Mouse (Mus musculus): ENCODE results near the gene Xlr4a.
"Not testable (repeated sequence)": the region's sequence is repeated elsewhere in the genome, so short reads cannot be mapped to it uniquely, and the experiment has no call there.

The Xlr4a gene

DNA sequence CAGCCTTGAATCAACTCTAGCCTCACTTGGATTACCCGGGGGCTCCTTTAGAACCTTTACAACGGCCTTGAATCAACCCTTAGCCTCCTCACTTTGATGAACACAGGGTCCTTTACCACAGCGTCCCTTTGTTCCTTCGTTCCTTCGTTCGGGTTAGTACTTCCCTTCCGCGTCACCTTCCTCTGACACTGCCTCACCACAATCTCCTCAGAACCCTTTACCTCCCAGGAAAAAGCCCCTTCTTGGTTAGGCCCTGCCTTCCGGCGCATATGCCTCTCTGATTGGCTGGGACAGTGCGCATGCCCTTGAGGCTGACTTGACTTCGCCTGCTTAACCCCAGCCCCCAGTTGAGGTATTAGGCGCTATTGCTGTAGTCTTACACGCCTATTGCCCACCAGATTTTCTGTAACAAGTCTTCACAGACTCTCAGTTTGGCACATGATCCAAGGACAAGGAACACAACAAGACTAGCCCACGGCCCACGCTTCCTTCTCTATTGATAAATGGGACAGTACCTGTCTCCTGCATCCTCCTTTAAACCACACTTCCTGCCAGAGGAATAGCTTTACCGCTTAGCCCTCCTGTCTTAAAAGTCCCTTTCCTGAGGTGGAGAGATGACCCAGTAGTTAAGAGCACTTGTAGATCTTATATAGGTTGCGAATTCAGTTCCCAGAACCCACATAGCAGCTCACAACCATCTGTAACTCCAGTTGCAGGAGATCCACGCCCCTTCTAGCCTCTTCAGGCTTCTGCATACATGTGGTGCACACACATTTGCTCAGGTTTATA lies at the start of gene Xlr4a:
Xlr4a (minus strand) TSS at position 212 of the 789 bp plus-strand sequence.
- not testable (repeated sequence) for DNase-seq (ENCODE audit: low read depth, low spot score)

DNA sequence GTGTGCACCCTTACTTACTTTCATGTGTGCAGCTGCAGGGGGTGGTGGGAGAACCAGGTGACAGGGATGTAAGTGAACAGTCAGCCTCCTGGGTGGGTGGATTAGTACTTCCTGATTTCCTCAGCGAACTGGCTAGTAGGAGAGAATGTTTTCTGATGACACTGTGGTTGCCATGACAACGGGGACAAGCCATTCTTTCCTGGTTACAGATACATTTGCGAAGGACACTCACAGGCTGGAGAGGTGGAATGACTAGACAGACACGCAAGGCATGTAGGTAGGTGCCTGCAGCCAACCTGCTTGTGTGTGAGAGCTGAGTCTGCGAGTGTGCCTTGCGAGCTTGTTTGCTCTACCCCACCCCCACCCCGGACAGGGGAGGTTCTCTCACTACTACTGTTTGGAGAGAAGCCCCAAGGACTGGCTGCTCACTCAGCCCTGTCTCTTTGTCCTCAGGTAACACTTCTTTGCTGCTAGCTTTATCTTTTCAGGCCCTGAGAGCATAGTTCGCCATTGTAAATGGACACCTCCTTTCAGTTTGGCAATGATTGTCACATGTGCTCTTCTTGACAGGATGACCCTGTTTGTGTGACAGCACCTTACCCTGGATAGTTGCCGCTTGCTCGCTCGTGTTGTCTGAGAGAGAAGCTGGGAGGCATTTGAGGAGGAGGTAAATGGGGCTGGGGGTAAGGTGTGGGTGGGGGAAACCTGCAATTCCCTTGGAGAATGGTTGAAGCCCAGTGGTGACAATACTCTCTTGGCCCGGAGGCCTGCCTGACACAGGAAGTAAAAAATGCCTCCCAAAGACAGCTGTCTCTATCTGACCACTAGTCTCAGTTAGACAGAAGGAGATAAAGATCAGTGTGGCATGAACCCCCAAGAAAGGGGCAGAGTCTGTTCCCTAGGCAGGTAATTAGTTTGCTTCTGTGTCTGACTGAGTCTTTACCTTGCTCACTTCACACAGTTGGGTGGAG lies 40.9 kb upstream of the Xlr4a start:
- not testable (repeated sequence) for DNase-seq (ENCODE audit: low read depth, low spot score)

DNA sequence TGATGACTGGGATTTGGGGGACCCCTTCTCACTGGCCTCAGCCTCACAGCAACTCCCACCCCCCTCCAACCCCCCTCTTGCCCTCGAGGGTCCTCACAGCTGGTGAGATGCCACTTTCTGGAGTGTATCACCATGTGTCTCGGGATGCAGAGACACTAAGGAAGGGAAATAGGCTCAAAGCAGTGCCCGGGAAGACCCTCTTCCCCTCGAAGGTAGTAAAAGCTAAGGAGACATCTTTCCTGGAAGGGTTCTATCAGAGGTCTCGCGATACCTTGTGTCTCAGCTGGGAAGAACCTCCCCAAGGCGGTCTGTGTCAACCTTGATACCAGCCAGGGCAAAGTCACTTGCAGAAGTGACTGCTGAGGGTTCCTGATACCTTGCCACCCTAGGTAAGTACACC lies 34.5 kb upstream of the Xlr4a start, which contains the start of gene Gm14685:
Gm14685 (plus strand) TSS at position 301 of the 400 bp plus-strand sequence.
- DNase-seq (ENCODE audit: low read depth, low spot score) = not testable (repeated sequence)

DNA sequence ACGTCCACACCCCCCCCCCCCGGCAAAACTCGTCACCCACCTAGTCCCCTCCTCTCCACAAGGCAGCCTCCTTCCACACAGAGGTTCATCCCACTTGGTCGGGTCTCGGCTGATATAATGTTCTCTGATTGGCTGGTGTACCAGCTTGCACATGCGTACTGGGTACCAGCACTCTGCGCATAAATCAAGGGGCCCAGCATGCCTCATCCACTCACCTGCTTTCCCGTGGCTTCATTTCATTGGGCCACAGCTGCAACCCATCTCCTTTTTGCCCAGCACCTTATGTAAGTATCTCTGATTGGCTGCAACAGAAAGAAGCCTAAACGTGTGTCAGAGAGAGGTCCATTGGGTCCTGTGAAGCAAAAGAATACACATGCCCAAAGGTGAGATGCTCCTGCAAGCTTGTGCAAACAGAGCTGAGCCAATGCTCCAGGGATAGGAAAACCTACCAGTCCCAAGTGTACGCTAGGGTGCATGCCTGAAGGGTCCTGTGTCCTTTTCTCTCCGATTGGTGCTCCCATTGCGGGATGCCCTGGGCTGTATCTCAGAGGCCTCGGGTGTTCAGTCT lies 14.7 kb upstream of the Xlr4a start, which contains the start of gene Xlr3a:
Xlr3a (minus strand) TSS at position 155 of the 568 bp plus-strand sequence.
- not testable (repeated sequence) for DNase-seq (ENCODE audit: low read depth, low spot score)

DNA sequence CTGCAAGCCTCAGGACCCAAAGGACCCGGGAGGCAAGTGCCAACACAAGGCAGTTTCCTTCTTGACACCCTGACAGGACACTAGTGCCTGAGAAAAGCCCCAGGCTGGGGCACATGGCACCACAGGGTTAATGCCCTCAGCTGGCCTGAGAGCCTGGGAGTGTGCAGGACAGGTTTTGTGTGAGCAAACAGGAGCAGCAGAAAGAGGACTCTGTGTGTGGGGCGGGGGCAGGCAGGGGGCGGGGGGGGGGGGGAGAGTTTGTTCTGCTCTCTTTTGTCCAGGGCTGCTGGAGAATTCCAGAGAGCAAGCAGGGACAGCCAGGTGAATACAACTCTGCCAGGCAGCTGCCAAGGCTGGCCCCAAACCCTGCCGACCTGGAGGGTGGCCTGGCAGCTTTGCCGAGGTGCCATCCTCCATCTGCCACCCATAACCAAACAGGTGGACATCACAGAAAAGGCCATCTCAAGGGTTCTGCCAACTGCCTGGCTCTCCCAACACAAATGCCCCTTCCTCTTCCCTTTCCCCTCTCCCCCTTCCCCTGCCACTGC lies 15.4 kb downstream of the Xlr4a start:
- not testable (repeated sequence) for DNase-seq (ENCODE audit: low read depth, low spot score)

DNA sequence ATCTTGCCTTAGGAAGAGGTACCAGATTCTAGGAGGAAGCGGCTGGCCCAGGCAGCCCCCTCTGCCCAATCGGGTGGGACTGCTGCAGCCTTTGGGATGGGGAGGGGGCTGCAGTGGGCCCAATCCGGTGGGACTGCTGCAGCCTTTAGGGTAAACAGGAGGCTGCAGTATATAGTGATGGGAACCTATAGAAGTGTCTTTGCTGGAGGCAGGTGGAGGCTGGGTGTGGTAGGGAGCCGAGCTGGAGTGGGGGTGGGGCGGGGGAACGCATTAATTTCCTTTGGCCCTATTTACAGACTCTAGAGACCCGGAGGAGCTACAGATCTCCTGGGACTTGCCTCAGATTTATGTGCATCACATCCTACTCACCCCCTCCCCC lies 17.9 kb downstream of the Xlr4a start, which contains the start of gene Pnma3:
Pnma3 (plus strand) TSS at position 373 of the 379 bp plus-strand sequence.
- no peak for DNase-seq (ENCODE audit: low read depth, low spot score)

DNA sequence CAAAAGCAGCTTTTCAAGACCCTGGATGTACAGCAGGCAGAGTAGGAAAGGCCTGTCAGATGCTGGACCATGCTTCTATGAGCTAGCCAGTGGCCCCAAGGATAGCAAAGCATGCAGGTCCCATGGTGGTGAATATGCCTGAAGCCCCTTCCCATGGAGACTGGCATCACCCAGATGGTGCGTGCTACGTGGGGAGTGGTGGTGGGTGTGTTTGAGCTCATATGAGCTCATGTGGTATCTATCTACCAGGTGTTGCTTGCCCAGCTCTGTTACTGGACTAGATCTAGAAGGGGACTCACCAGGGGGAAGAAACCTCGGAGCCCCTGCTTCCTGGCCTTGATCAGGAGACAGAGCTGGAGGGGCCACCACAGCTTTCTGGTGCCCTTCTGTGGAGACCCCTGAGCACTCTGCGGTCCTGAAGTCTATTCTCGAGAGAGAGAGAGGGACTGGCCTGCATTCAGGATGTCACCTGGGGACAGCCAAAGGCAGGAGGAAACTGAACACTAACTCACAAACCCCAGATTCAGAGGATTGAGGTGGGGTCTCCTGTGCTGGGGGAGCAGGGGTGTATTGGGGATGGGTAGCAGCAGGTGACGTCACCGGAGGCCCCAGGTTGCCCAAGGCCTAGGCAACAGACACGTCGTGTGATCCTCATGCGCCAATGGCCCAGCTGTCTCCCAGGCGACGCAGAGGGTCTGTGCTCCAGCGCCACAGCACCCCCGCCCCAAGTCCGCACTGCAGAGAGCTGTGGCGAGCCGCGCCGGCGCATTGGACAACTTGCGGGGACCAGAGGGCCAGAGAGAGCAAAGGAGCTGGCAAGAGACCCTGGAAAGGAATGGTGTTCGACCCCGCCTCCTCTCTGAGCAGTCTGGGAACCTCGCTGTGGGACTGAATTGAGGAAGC lies 18.5 kb downstream of the Xlr4a start:
- DNase-seq (ENCODE audit: low read depth, low spot score) = no peak

DNA sequence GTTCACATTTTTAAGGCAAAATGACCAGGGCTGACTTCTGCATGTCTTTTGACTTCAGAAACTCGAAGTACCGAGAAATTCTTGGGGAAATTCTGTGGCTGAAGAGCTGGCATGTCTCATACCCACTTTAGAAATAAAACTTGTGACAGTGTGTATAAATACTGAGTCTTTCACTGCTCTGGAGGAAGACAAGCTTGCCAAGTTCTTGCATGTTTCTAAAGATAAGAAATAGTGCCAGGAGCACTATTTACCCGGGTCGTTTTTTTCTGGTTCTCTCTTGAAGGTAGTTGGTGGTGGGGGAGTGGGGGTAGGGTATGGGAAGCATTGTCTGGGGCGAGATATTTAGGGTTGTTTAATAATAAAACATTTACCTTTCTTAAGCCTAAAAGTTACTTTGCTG lies 20.0 kb downstream of the Xlr4a start:
- DNase-seq (ENCODE audit: low read depth, low spot score) = no peak

DNA sequence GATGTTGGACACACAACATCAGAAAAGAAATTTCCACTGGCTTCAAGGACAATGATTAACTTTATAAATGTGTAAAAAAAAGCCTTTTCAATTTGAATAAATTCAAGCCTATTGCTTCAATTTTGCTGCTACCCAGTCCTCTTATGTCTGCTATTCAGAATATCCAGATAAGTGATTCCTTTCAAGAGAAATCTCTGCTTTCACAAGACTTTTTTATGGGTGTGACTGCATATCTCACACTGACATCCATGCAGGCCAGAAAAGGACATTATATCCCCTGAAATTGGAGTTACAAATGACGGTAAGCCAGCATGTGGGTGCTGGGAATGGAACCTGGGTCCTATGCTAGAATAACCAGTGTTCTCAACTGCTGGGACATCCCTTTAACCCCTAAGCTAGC lies 20.8 kb downstream of the Xlr4a start:
- DNase-seq (ENCODE audit: low read depth, low spot score) = no peak

DNA sequence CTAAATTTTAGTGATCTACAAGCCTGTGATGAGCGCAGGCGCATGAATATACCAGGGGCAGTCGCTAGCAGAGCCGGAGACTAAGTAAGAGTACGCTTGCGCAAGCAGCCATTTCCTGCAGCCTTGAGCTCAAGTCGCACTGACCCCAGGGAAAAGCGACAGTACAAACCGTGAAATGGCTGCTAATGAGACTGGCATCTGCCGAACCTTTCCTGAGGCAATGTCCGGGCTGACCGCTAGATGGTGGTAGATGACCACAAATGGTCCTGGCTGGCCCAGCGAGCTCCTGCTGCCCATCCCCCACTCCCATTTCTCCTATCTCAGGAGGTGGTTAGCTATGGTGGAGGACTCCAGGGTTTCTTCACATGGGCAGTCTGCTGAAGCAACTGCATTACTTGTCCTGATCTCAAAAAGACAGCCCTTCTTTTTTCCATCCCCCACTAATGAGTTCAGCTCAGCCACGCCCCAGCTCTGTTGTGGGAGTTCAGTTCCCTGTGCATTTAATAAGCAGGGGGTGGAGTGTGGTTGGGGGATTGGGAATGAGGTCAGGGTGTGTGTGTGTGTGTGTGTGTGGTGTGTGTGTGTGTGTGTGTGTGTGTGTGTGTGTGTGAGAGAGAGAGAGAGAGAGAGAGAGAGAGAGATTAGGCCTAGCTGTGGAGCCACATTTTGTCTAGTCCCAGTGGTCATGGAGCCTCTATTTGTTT lies 28.3 kb downstream of the Xlr4a start:
- peak; percentile 90 for DNase-seq (ENCODE audit: low read depth, low spot score)

DNA sequence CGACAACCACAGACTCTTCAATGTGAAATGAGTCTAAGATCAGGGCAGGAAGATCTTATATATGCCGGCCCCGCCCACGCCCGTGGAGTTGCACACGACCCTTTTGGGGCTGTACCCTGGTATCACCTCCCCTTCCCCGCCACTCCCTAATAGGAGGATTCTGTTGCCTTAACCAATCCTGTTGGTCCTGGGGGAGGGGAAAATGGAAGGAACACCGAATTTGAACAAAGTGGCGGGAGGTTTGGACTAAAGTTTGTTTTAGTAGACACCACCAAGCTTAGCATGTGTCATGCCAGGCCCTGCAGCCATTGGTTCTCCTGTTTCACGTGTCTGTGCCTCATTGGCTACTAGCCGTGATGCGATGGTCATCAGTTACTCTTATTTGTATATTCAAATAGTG lies 42.6 kb downstream of the Xlr4a start:
- DNase-seq (ENCODE audit: low read depth, low spot score) = no peak

DNA sequence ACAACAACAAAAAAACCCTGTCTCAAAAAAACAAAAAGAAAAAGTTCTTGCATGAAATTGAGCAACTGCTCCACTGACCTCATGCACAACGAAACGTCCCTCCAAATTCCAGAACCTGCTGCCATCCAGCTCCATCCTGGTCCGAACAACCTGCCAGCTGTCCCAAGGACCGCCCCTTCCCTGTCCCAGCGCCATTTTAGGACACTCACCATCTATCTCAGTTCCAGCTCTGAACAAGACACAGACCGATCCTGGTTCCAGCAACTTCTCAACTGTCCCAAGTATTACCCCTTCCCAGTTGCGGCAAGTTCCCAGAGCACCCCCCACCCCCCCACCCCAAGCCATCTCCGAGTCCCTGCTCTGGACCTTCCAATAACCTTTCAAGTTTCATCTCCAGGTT lies 43.4 kb downstream of the Xlr4a start:
- DNase-seq (ENCODE audit: low read depth, low spot score) = no peak

DNA sequence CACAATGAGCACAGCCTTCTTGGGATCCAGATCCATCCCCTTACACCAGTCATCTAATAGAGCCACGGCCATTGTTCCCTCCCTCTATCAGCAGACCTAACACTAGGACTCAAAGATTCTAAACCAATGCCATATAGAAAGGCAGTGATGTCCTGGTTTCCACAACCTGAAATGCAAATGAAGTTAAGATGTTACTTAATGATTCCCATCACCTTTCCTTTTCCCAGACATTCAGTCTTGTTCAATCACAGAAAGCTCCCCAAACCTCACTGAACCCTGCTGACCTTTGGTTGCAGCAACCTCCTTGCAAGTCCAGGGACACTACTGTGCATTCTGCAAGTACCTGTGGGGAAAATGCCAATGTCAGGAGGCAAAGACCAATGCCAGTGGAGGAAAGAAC lies 45.3 kb downstream of the Xlr4a start, which contains the start of gene Pnma5:
Pnma5 (minus strand) TSS at position 101 of the 400 bp plus-strand sequence.
- no peak for DNase-seq (ENCODE audit: low read depth, low spot score)

Measured in 3T3-L1 (cell line).